8 mouse cellular contexts compared by ENCODE assay signal in the genomic region with DNA sequence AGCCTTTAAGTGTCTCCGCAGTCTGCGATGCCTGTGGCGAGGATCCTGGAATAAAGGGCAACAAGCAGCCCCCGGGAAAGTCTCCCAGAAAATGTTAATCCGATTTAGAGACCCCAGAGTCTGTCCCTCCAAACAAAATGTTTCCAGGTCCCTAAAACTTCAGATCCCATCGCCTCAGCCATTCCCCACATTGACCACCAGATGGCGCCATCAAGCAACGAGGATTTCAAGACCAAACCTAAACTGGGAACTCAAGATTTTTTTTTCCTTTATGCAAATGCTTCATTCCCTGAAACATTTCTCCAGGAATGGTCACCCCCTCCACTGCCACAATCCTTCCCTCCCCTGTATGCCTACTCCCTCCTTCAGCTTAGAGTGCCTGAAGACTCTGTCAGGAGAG. TPM values are rescaled to one million over a fixed set of nuclear protein-coding genes. Genes with fewer than 3 reads are reported as not detected.
A peak's percentile ranks its signal among the peaks of the same experiment; 100 is the strongest.
DNase-seq lines count a peak whose midpoint lies in the region; ATAC-seq and TF ChIP-seq lines count a peak whose summit lies in the region.

A gene (plus strand): TSS at position 269 of the 400 bp plus-strand sequence.

- no peak within 1 kb of the TSS for H3K9ac ChIP-seq in kidney, embryonic 16.5 days (replicated peaks; ENCODE audit: low read length)
- H3K9ac ChIP-seq in liver, adult 2 months (ENCODE audit: low read depth, low read length), result no peak within 1 kb of the TSS

- WGBS in kidney, embryonic 16.5 days, result 6% methylated on average over 8 of the region's 8 CpGs
- WGBS in liver, adult 2 months, result under 1% methylated on average over 8 of the region's 8 CpGs
- WGBS in olfactory bulb, adult 2 months, result under 1% methylated on average over 8 of the region's 8 CpGs

- H3K4me1 ChIP-seq in cortical plate, adult 2 months (ENCODE audit: control insufficient read depth, insufficient read depth, low read length), result no peaks in the 10 kb centered on the region
- no peaks in the 10 kb centered on the region for H3K4me1 ChIP-seq in kidney, embryonic 16.5 days (ENCODE audit: insufficient read depth, low read length)
- H3K4me1 ChIP-seq in liver, adult 2 months (ENCODE audit: control insufficient read depth, insufficient read depth, low read length), result peaks cover under 1% of the 10 kb centered on the region; the same call in 1 of the 2 replicates
- H3K4me1 ChIP-seq in olfactory bulb, adult 2 months (ENCODE audit: control insufficient read depth, insufficient read depth, low read length), result no peaks in the 10 kb centered on the region

- H3K27me3 ChIP-seq in C2C12 (ENCODE audit: control insufficient read depth, insufficient read depth, insufficient read length), result no peaks in the 10 kb centered on the region
- H3K27me3 ChIP-seq in kidney, embryonic 16.5 days (ENCODE audit: insufficient read depth, low read length), result no peaks in the 10 kb centered on the region
- no peaks in the 10 kb centered on the region for H3K27me3 ChIP-seq in liver, adult 2 months (ENCODE audit: control insufficient read depth, insufficient read depth, low read length)

- TF ChIP-seq POLR2A in cortical plate, adult 2 months (IDR thresholded peaks at IDR 0.05; ENCODE audit: extremely low read depth, insufficient read depth, low read length), result no peak
- no peak for TF ChIP-seq POLR2A in liver, adult 2 months (IDR thresholded peaks at IDR 0.05; ENCODE audit: extremely low read depth, insufficient read depth, low read length)
- no peak for TF ChIP-seq POLR2A in olfactory bulb, adult 2 months (IDR thresholded peaks at IDR 0.05; ENCODE audit: insufficient read depth, low read depth, low read length)

- no peaks in the 10 kb centered on the region for H3K9me3 ChIP-seq in kidney, embryonic 16.5 days (ENCODE audit: low read length)

- H3K4me2 ChIP-seq in kidney, embryonic 16.5 days (replicated peaks; ENCODE audit: low read depth, low read length), result 0 out of 2 replicates have a peak within 1 kb of the TSS, but pooled peaks have one; percentile 7

- H3K36me3 ChIP-seq in C2C12 (ENCODE audit: control insufficient read depth, insufficient read depth), result no peaks in the 10 kb centered on the region
- H3K36me3 ChIP-seq in kidney, embryonic 16.5 days (ENCODE audit: insufficient read depth, low read length), result no peaks in the 10 kb centered on the region
- H3K36me3 ChIP-seq in liver, adult 2 months (ENCODE audit: control insufficient read depth, insufficient read depth, low read length), result no peaks in the 10 kb centered on the region

- H3K79me2 ChIP-seq in C2C12 (ENCODE audit: control insufficient read depth, insufficient read depth), result no peaks in the 10 kb centered on the region
- no peaks in the 10 kb centered on the region for H3K79me2 ChIP-seq in liver, adult 2 months (ENCODE audit: control insufficient read depth, insufficient read depth, low read length)

- no peak within 1 kb of the TSS for H3K27ac ChIP-seq in cortical plate, adult 2 months (ENCODE audit: insufficient read depth, low read length)
- no peak within 1 kb of the TSS for H3K27ac ChIP-seq in kidney, embryonic 16.5 days (ENCODE audit: low read length)
- no peak within 1 kb of the TSS for H3K27ac ChIP-seq in liver, adult 2 months (replicated peaks; ENCODE audit: insufficient read depth, low read depth, low read length)
- H3K27ac ChIP-seq in olfactory bulb, adult 2 months (ENCODE audit: insufficient read depth, low read depth, low read length), result no peak within 1 kb of the TSS

- DNase-seq in ZHBTc4 (ENCODE audit: low read depth, low spot score), result peak; percentile 77
- DNase-seq in liver, adult 2 months (ENCODE audit: extremely low read depth, low read depth, low spot score), result peak; percentile 39
- peak; percentile 54 for DNase-seq in thymus, postnatal 25 days

- no peaks in the 10 kb centered on the region for H3K79me3 ChIP-seq in C2C12 (ENCODE audit: low read depth)

- ATAC-seq in granulocyte monocyte progenitor cell, adult 5-6 weeks (replicated peaks; ENCODE audit: poor library complexity, severe bottlenecking), result peak; percentile 72
- no peak for ATAC-seq in kidney, embryonic 16.5 days (ENCODE audit: low FRiP score, low TSS enrichment)

- H3K4me3 ChIP-seq in C2C12 (ENCODE audit: insufficient read depth, poor library complexity, severe bottlenecking), result no peak within 1 kb of the TSS
- no peak within 1 kb of the TSS for H3K4me3 ChIP-seq in cortical plate, adult 2 months (ENCODE audit: insufficient read depth, low read length)
- H3K4me3 ChIP-seq in kidney, embryonic 16.5 days (ENCODE audit: low read length), result no peak within 1 kb of the TSS
- H3K4me3 ChIP-seq in liver, adult 2 months (ENCODE audit: insufficient read depth, low read depth, low read length), result no peak within 1 kb of the TSS
- no peak within 1 kb of the TSS for H3K4me3 ChIP-seq in olfactory bulb, adult 2 months (ENCODE audit: insufficient read depth, low read depth, low read length)

- TF ChIP-seq CTCF in C2C12 (IDR thresholded peaks at IDR 0.05; ENCODE audit: control insufficient read depth, insufficient read depth, insufficient read length), result peak; percentile 34
- TF ChIP-seq CTCF in cortical plate, adult 2 months (IDR thresholded peaks at IDR 0.05; ENCODE audit: extremely low read depth, insufficient read depth, low read length), result peak; percentile 70
- peak; percentile 69; the same call in 1 of the 2 replicates for TF ChIP-seq CTCF in liver, adult 2 months (IDR thresholded peaks at IDR 0.05; ENCODE audit: low read depth, low read length)
- peak; percentile 45 for TF ChIP-seq CTCF in olfactory bulb, adult 2 months (IDR thresholded peaks at IDR 0.05; ENCODE audit: insufficient read depth, low read depth, low read length)

- no peak within 1 kb of the TSS for H3ac ChIP-seq in C2C12 (ENCODE audit: control insufficient read depth, insufficient read length, low read depth)

TF ChIP-seq in C2C12, 6 proteins besides CTCF, POLR2A, EP300 and RAD21:
- TF ChIP-seq CEBPB (IDR thresholded peaks at IDR 0.05; ENCODE audit: low read depth), result no peak
- TF ChIP-seq MYOG (IDR thresholded peaks at IDR 0.05; ENCODE audit: control insufficient read depth, extremely low read depth, insufficient read length), result no peak
- TF ChIP-seq MAX (IDR thresholded peaks at IDR 0.05), result no peak
- no peak for TF ChIP-seq USF1 (IDR thresholded peaks at IDR 0.05; ENCODE audit: low read depth)
- TF ChIP-seq FOSL1 (IDR thresholded peaks at IDR 0.05; ENCODE audit: insufficient read depth, low read length, poor library complexity, severe bottlenecking), result no peak
- no peak for TF ChIP-seq MYOD1 (IDR thresholded peaks at IDR 0.05; ENCODE audit: control insufficient read depth, insufficient read length, low read depth)

RNA-seq across cellular contexts. Expression of the gene that starts here (rescaled TPM):
- polyA plus RNA-seq in C2C12 (2012; fragmentation: generic; extraction: Trizol), result not detected
- polyA plus RNA-seq in cortical plate, adult 2 months (2012; rRNA removed), result not detected in 2 replicates
- not detected in 2 replicates for total RNA-seq in granulocyte monocyte progenitor cell, adult 5-6 weeks (2014; fragmentation: Nextera tagmentation)
- not detected in 2 replicates for total RNA-seq in granulocyte monocyte progenitor cell, adult 5-6 weeks (2017)
- not detected in 2 replicates for polyA plus RNA-seq in kidney, embryonic 16.5 days (2015; fragmentation: Nextera tagmentation; extraction: Ambion mirVana)
- under 0.01 TPM in 1 of 2 replicates, not detected in the other for total RNA-seq in liver, adult 2 months (2014; rRNA removed)
- polyA plus RNA-seq in liver, adult 2 months (2012; rRNA removed), result 0.12 TPM in 1 of 2 replicates, not detected in the other
- polyA plus RNA-seq in olfactory bulb, adult 2 months (2012; ENCODE audit: insufficient read depth, insufficient read length, low replicate concordance, missing spikeins), result not detected in 2 replicates

Comparison
In these comparisons a context has a peak if more than half of its experiments do, and no peak if none do; other contexts are left out.
1. Peak in ATAC-seq in granulocyte monocyte progenitor cell, adult 5-6 weeks; RNA of the gene not detected or under 1 TPM.
2. Peak in DNase-seq in liver, adult 2 months; RNA of the gene not detected or under 1 TPM.